Mouse (Mus musculus) thymus, adult 2 months (tissue): ENCODE measurements around the gene Nsun5.

ENCODE experiments used
- CTCF ChIP-seq: fragments of 200-500 bp; IDR thresholded peaks from 2 replicates; pipeline ENCODE4 v1.5.1; 2012; ENCODE audit warnings: mild to moderate bottlenecking, control low read depth, low read length, moderate library complexity, borderline replicate concordance; ENCODE audit not compliant: control insufficient read depth, poor library complexity, insufficient read depth; ENCODE audit errors: extremely low read depth
- POLR2A ChIP-seq: fragments of 200-500 bp; IDR thresholded peaks from 2 replicates; pipeline ENCODE4 v1.6.1; 2012; ENCODE audit warnings: mild to moderate bottlenecking, low read length, control low read depth, moderate library complexity; ENCODE audit not compliant: control insufficient read depth, poor library complexity, insufficient read depth; ENCODE audit errors: extremely low read depth

DNA sequence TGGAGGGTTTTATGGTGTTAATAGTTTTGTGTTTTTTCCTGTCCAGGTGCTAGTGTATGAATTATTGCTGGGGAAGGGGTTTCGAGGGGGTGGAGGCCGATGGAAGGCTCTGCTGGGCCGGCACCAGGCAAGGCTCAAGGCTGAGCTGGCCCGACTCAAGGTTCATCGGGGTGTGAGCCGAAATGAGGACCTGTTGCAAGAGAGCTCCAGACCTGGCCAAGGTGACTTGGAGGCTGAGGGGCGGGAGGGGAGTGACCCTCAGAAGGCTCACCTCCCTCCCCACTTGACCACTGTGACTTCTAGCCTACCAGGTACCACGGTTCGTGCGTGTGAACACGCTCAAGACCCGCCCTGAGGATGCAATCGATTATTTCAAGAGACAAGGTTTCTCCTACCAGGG, 1.4 kb downstream of the Nsun5 start:
- TF ChIP-seq POLR2A, result no peak
- no peak for TF ChIP-seq CTCF
